Mouse (Mus musculus): ENCODE data around the gene Stk11. TPM values are rescaled to one million over a fixed set of nuclear protein-coding genes. Genes with fewer than 3 reads are reported as not detected.

Gene Stk11
- total and polyA plus RNA-seq, 2 experiments from 2014 or later = 14.8 to 77.8 TPM

DNA sequence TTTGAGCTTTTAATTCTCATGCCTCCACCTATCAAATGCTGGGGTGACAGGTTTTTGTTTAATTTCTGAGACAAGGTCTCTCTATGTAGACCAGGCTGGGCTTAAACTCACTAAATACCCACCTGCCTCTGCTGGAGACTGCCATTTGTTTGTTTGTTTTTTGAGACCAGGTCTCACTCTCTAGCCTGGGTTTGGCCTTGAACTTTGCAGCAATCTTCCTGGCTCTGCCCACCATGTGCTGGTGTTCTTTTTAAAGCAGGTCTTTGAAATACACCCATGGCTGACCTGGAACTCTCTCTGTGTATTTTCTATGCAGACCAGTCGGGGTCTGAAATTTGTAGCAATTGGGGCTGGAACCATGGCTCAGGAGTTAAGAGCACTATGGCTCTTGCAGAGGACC is 20.0 kb downstream of the Stk11 start:
- Histone ChIP-seq H3K36me3 (ENCODE audit: insufficient read depth) (peaks cover 51% of the 10 kb centered on the region), H3K4me3 (ENCODE audit: low read depth, low read length) (no peak overlapping the region), H3K27me3 (ENCODE audit: insufficient read depth, low read length) (no peaks in the 10 kb centered on the region), H3K27ac (ENCODE audit: low read depth, low read length) (no peak overlapping the region), H3K9ac (no peak overlapping the region), H3K9me3 (ENCODE audit: low read length) (no peaks in the 10 kb centered on the region), H3K4me2 (ENCODE audit: low read depth) (no peak overlapping the region), H3K4me1 (ENCODE audit: insufficient read depth) (peaks cover 12% of the 10 kb centered on the region; the same call in 1 of the 2 replicates)
- TF ChIP-seq CTCF (IDR thresholded peaks at IDR 0.05; ENCODE audit: low read depth) = no peak
- no peak for DNase-seq
- WGBS = 97% methylated on average over 1 of the region's 1 CpGs
- ATAC-seq = no peak

DNA sequence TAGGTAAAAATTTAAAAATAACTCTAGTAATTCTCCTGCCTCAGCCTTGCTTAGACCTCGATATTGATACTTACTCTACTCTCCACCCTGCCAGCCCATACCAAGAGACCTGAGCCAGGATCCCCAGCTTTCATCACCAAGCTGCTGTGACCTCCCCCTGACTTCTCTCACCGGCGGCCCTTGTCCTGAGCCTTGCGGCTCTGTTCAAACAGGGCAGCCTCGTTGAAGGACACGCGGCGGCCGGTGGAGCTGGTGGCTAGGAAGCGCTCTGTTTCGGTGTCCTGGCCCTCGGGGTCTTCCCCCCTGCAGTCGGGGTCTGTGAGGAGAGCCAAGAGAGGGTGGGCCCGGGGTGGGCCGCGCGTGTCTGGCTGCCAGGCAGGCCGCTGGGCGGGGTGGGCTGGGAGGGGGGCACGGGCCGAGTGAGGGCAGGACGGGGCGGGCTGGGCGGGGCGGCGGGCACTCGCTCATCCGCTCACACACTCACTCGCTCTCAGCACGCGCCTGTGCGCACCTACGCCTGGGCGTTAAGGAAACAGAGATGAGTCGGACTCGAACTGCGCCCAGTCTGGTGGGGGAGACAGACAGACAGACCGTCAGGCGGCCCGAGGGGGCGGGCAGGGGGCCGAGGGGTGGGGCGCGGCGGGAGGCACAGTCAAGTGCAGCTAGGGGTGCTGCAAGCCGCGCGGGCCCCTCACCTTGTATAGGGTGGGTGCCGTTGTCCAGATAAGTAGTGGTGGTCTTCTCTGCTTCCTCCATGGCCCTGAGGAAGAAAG is 20.8 kb downstream of the Stk11 start:
- 21% methylated on average over 46 of the region's 49 CpGs for WGBS
- no peak for TF ChIP-seq CTCF (IDR thresholded peaks at IDR 0.05; ENCODE audit: low read depth)
- ATAC-seq (no peak), DNase-seq (no peak)
- Histone ChIP-seq H3K4me2 (ENCODE audit: low read depth) (peak overlapping the region; percentile 93), H3K27me3 (ENCODE audit: insufficient read depth, low read length) (no peaks in the 10 kb centered on the region), H3K9me3 (ENCODE audit: low read length) (no peaks in the 10 kb centered on the region), H3K4me1 (ENCODE audit: insufficient read depth) (peaks cover 12% of the 10 kb centered on the region; the same call in 1 of the 2 replicates), H3K27ac (ENCODE audit: low read depth, low read length) (peak overlapping the region; percentile 96), H3K9ac (peak overlapping the region; percentile 93), H3K4me3 (ENCODE audit: low read depth, low read length) (peak overlapping the region; percentile 74), H3K36me3 (ENCODE audit: insufficient read depth) (peaks cover 43% of the 10 kb centered on the region)

GRCm38 (mm10) chr10:80136952-80137625 is 21.5 kb downstream of the Stk11 start:
- peak; percentile 16; the same call in 1 of the 2 replicates for ATAC-seq
- Histone ChIP-seq H3K4me3 (ENCODE audit: low read depth, low read length) (peak overlapping the region; percentile 74), H3K27me3 (ENCODE audit: insufficient read depth, low read length) (no peaks in the 10 kb centered on the region), H3K27ac (ENCODE audit: low read depth, low read length) (peak overlapping the region; percentile 96), H3K36me3 (ENCODE audit: insufficient read depth) (peaks cover 37% of the 10 kb centered on the region), H3K9ac (peak overlapping the region; percentile 93), H3K9me3 (ENCODE audit: low read length) (no peaks in the 10 kb centered on the region), H3K4me1 (ENCODE audit: insufficient read depth) (peaks cover 12% of the 10 kb centered on the region; the same call in 1 of the 2 replicates), H3K4me2 (ENCODE audit: low read depth) (peak overlapping the region; percentile 93)
- WGBS = 7% methylated on average over 29 of the region's 29 CpGs
- peak; percentile 77 for DNase-seq
- peak; percentile 10; the same call in 1 of the 2 replicates for TF ChIP-seq CTCF (IDR thresholded peaks at IDR 0.05; ENCODE audit: low read depth)

DNA sequence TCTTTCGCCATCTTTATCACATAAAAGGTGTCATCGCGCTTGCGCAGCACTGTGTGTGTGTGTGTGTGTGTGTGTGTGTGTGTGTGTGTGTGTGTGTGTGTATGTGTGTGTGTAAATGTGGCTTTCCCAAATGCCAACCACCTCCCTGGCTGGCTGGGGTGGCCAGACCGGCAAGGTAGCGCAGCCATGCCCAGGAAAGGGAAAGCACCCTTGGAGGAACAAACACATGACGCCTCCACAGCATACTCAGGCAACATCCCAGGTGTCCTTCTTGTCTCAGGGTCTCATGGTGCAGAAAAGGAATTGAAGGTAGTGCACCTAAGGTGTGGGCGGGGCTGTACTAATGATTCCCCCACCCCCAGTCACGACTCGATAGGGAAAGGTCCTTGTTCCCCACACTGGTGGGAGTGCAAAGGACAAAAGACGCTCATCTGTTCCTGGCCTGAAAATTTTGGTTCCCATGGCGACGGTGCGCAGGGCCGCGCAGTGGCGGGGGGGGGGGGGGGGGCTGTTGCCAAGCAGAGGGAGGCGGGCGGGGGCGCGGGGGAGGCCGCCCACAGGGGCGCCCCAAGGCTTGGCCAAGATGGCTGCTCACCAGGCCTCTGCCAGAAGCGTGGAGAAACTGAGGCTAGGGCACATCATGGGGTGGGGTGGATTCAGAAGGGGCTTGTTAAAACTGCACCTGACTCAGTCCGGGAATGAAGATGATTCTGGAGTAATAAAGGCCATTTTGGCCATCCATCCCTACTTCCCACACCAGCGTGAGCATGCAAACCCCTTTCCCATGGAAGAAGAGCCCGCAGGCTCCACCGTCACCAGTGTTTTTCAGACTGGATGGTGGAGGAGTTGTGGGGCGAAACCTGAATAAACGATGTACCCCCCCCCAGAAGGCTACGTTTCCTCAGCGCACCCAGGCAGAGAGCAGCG is 22.3 kb downstream of the Stk11 start:
- H3K9ac ChIP-seq = peak overlapping the region; percentile 93
- peak overlapping the region; percentile 93 for H3K4me2 ChIP-seq (ENCODE audit: low read depth)
- peak overlapping the region; percentile 96 for H3K27ac ChIP-seq (ENCODE audit: low read depth, low read length)
- WGBS = 4% methylated on average over 32 of the region's 33 CpGs
- peak overlapping the region; percentile 74 for H3K4me3 ChIP-seq (ENCODE audit: low read depth, low read length)
- no peaks in the 10 kb centered on the region for H3K9me3 ChIP-seq (ENCODE audit: low read length)
- no peaks in the 10 kb centered on the region for H3K27me3 ChIP-seq (ENCODE audit: insufficient read depth, low read length)
- TF ChIP-seq CTCF (IDR thresholded peaks at IDR 0.05; ENCODE audit: low read depth) = no peak
- peaks cover 29% of the 10 kb centered on the region for H3K36me3 ChIP-seq (ENCODE audit: insufficient read depth)
- H3K4me1 ChIP-seq (ENCODE audit: insufficient read depth) = peaks cover 15% of the 10 kb centered on the region
- ATAC-seq (peak; percentile 3; the same call in 1 of the 2 replicates), DNase-seq (peak; percentile 77)

- no peaks in the 10 kb centered on the region for H3K9me3 ChIP-seq (ENCODE audit: low read length)
- peak within 1 kb of the TSS; percentile 93 for H3K9ac ChIP-seq
- peak within 1 kb of the TSS; percentile 93 for H3K4me2 ChIP-seq (ENCODE audit: low read depth)
- WGBS = 2% methylated on average over 74 of the region's 94 CpGs
- H3K27me3 ChIP-seq (ENCODE audit: insufficient read depth, low read length) = no peaks in the 10 kb centered on the region
- TF ChIP-seq CTCF (IDR thresholded peaks at IDR 0.05; ENCODE audit: low read depth) = 0 out of 2 replicates have a peak, but pooled peaks have one; percentile 5
- H3K4me3 ChIP-seq (ENCODE audit: low read depth, low read length) = peak within 1 kb of the TSS; percentile 74
- peaks cover 17% of the 10 kb centered on the region for H3K4me1 ChIP-seq (ENCODE audit: insufficient read depth)
- ATAC-seq = peak; percentile 17
- DNase-seq = peak; percentile 88
- H3K36me3 ChIP-seq (ENCODE audit: insufficient read depth) = peaks cover 25% of the 10 kb centered on the region
- peak within 1 kb of the TSS; percentile 96 for H3K27ac ChIP-seq (ENCODE audit: low read depth, low read length)
These were observed 23.2 kb downstream of the Stk11 start, which contains the start of gene Atp5d for GRCm38 (mm10) chr10:80138553-80139438. Gene Atp5d, plus strand, starts transcription at chr10:80138632.

DNA sequence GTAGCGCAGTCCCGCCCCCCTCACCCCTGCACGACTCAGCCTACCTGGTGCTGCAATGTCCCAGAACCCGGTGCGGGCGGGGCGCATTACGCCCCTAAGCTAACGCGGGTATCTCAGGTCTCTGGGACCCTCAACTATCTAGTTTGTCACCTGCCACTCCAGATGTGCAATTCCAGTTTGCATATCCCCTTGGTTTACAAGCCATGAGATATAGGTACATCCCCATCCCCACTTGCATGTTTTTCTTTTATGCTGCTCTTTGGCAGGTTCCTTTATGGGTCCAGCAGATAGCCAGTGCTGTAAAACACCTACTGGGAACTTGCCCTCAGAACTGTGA is 23.8 kb downstream of the Stk11 start:
- Histone ChIP-seq H3K9ac (peak overlapping the region; percentile 93), H3K4me3 (ENCODE audit: low read depth, low read length) (peak overlapping the region; percentile 74), H3K4me2 (ENCODE audit: low read depth) (peak overlapping the region; percentile 93), H3K4me1 (ENCODE audit: insufficient read depth) (peaks cover 17% of the 10 kb centered on the region), H3K27ac (ENCODE audit: low read depth, low read length) (peak overlapping the region; percentile 96), H3K9me3 (ENCODE audit: low read length) (no peaks in the 10 kb centered on the region), H3K36me3 (ENCODE audit: insufficient read depth) (peaks cover 23% of the 10 kb centered on the region), H3K27me3 (ENCODE audit: insufficient read depth, low read length) (no peaks in the 10 kb centered on the region)
- DNase-seq (no peak), ATAC-seq (no peak)
- WGBS = under 1% methylated on average over 10 of the region's 10 CpGs
- TF ChIP-seq CTCF (IDR thresholded peaks at IDR 0.05; ENCODE audit: low read depth) = no peak

Measured in forebrain, postnatal 0 days (tissue).